Mouse (Mus musculus) heart, embryonic 16.5 days (tissue): ENCODE measurements around the gene Serpinb6c. TPM values are rescaled to one million over a fixed set of nuclear protein-coding genes. Genes with fewer than 3 reads are reported as not detected.
"Not testable (repeated sequence)": the region's sequence is repeated elsewhere in the genome, so short reads cannot be mapped to it uniquely, and the experiment has no call there.

ENCODE experiments used
- ATAC-seq: fragments of 200-750 bp; cut with Nextera tagmentation; replicated peaks from 2 replicates; pipeline ENCODE4 v1.8.0; 2017; ENCODE audit warnings: moderate number of reproducible peaks; ENCODE audit not compliant: insufficient read depth, low FRiP score; ENCODE audit errors: extremely low read depth
- H3K27ac ChIP-seq: fragments of 300-500 bp; sonication (generic); 2 replicates; pipeline ENCODE4 v1.5.1; 2014; ENCODE audit warnings: mild to moderate bottlenecking, low read length, control low read depth, moderate library complexity
- H3K27me3 ChIP-seq: fragments of 300-500 bp; sonication (generic); 2 replicates; pipeline ENCODE4 v1.6.1; 2014; ENCODE audit warnings: low read length, mixed read lengths; ENCODE audit not compliant: control insufficient read depth, insufficient read depth
- H3K36me3 ChIP-seq: fragments of 300-500 bp; sonication (generic); 2 replicates; pipeline ENCODE4 v1.6.1; 2014; ENCODE audit not compliant: control insufficient read depth, insufficient read depth
- H3K4me1 ChIP-seq: fragments of 300-500 bp; sonication (generic); 2 replicates; pipeline ENCODE4 v1.6.1; 2014; ENCODE audit warnings: low read length, mixed read lengths; ENCODE audit not compliant: control insufficient read depth, insufficient read depth
- H3K4me2 ChIP-seq: fragments of 300-500 bp; sonication (generic); 2 replicates; pipeline ENCODE4 v1.6.1; 2014; ENCODE audit warnings: low read depth, mild to moderate bottlenecking, control low read depth, low read length
- H3K4me3 ChIP-seq: fragments of 300-500 bp; sonication (generic); 2 replicates; pipeline ENCODE4 v1.5.1; 2014; ENCODE audit warnings: mild to moderate bottlenecking, control low read depth, low read length
- H3K9ac ChIP-seq: fragments of 300-500 bp; sonication (generic); 2 replicates; pipeline ENCODE4 v1.6.1; 2014; ENCODE audit warnings: low read length, control low read depth
- H3K9me3 ChIP-seq: fragments of 300-500 bp; sonication (generic); replicated peaks from 2 replicates; pipeline ENCODE4 v1.6.1; 2016; ENCODE audit warnings: low read length; ENCODE audit not compliant: control insufficient read depth
- WGBS: fragments of 180-500 bp; shearing (Covaris S2); extraction: QIAGEN DNeasy Blood & Tissue Kit; methylation state at CpG from one replicate; pipeline ENCODE4 v1.1.7; 2014; 5-methylcytosine and 5-hydroxymethylcytosine counted together
- polyA plus RNA-seq: library from polyadenylated mRNA; unstranded; fragments of >200 nt; fragmentation: Nextera tagmentation; extraction: Ambion mirVana; gene quantifications from 2 replicates; pipeline ENCODE4 v1.2.1, GENCODE M21; 2015

Serpinb6c gene
- polyA plus RNA-seq: 0.15 and 0.33 TPM in 2 replicates

DNA sequence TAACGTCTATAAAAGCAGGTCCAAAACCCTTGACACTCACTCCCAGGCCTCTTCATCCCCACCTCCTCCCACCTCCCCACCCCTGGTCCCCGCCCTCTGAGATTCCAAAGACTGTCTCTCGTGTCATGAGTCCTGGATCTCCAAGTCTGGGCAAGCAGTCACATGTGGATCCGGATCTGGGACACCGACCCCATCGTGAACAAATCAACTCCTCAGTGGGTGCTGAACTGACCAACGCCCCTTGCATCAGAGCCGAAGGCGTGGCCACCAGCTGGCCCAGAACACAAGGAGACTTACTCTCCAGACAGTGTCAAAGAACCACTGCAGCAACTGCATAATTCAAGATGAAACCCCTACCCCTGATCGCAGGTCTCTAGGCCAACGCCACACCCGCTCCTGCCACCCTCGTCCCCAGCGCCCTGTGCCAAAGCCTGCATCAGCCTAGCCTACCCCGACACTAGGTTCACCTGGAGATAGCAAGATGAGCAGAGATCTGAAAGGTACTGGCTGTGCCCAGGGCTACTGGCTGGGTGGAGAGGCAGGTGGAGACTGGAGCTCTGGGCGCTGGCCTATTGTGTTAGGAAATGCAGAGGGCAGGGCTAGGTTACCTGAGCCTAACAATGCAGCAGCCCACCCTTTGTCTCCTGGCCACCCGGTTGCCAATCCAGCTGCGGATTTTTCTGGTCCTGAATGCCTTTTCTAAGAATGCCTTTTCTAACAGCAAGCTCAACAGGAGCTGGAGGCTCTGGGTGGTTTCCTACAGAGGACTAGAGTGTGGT lies at the start of gene Serpinb6c:
Serpinb6c (minus strand) TSS at position 533 of the 779 bp plus-strand sequence.
- H3K4me2 ChIP-seq: no peak within 1 kb of the TSS
- H3K36me3 ChIP-seq: no peaks in the 10 kb centered on the region
- no peak within 1 kb of the TSS for H3K27ac ChIP-seq
- H3K9me3 ChIP-seq: no peaks in the 10 kb centered on the region
- H3K27me3 ChIP-seq: no peaks in the 10 kb centered on the region
- H3K4me1 ChIP-seq: no peaks in the 10 kb centered on the region
- no peak for ATAC-seq
- H3K9ac ChIP-seq: no peak within 1 kb of the TSS
- no peak within 1 kb of the TSS for H3K4me3 ChIP-seq
- 72% methylated on average over 18 of the region's 18 CpGs for WGBS

DNA sequence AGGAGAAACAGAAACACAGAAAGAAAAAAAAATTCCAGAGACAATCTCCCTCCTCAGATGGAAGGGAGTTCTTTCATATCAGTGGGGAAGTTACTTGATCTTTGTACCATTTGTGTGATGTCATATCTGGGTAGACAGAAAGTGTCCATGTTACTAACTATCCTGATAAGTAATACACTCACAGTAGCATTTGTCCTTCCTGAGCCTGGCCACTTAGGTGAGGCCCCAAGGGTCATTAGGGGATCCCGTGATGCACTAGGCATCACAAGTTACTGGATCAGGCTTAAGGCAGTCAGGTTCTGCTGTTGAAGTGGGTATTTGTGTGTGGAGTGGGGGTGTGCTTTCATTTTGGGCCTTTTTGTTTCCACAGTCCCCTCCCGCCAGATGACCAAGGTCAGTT lies 47.4 kb upstream of the Serpinb6c start:
- no peak overlapping the region for H3K4me2 ChIP-seq
- H3K4me3 ChIP-seq: no peak overlapping the region
- H3K27me3 ChIP-seq: no peaks in the 10 kb centered on the region
- H3K9ac ChIP-seq: no peak overlapping the region
- H3K36me3 ChIP-seq: no peaks in the 10 kb centered on the region
- WGBS: 89% methylated on average over 2 of the region's 2 CpGs
- no peaks in the 10 kb centered on the region for H3K4me1 ChIP-seq
- H3K27ac ChIP-seq: no peak overlapping the region
- no peaks in the 10 kb centered on the region for H3K9me3 ChIP-seq
- no peak for ATAC-seq

DNA sequence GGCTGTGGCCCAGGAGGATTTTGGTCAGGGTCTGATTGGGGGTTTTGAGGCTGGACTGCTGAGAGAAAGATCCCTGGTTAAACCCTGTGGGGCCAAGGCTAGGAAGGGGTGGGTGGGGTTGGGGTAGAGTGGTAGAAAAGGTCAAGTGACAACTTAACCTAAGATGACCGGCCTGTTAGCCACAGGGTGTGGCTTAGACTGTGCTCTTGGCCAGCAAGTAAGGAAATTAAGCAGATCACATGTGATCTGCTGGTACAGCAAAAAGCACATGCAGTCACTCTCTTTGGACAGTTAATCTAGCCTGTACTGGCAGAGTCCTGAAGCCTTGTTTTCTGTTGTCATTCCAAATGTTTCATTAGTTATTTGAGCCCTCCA lies 46.6 kb upstream of the Serpinb6c start:
- H3K9ac ChIP-seq: no peak overlapping the region
- ATAC-seq: no peak; the same call in 1 of the 2 replicates
- H3K9me3 ChIP-seq: no peaks in the 10 kb centered on the region
- H3K36me3 ChIP-seq: no peaks in the 10 kb centered on the region
- no peak overlapping the region for H3K4me2 ChIP-seq
- H3K4me3 ChIP-seq: no peak overlapping the region
- no peaks in the 10 kb centered on the region for H3K4me1 ChIP-seq
- no peak overlapping the region for H3K27ac ChIP-seq
- WGBS: 64% methylated on average over 1 of the region's 1 CpGs
- no peaks in the 10 kb centered on the region for H3K27me3 ChIP-seq

DNA sequence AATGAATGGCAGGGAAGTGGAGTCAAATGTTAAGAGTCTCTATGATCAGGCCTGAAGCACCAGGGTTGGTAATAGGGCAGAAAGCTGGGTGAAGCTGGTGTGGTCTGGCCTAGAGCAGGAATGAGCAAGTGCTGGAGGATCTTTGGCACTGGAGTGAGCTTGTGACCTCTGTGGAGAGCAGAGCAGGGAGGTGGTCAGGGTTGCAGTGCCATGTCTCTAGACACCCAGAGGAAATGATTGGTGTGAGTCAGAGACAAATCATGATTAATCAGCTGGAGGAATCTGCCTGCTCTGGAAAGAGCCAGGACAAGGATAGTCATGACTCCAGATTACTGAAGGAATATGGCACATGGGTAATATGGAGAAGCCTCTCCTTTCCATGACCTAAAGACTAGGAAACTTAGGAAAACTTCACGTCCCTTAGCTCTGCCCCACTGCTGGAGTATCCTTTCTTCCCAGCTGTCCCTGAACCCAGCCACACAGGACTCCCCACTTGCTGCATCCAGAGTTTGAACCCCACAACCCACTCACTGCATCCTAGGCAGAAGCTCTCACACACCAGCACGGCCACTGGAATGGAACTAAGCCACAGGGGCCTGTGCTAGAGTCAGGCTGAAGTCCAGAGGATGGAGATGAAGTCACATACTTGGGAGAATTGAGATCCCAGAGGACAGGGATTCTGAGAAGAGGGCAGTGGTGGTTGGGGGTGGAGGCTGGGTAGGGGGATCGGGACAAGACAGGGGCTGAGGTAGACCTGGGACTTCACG lies 46.0 kb upstream of the Serpinb6c start:
- Histone ChIP-seq H3K9me3 (no peaks in the 10 kb centered on the region), H3K9ac (no peak overlapping the region), H3K27me3 (no peaks in the 10 kb centered on the region), H3K4me1 (no peaks in the 10 kb centered on the region), H3K4me2 (no peak overlapping the region), H3K4me3 (no peak overlapping the region), H3K36me3 (no peaks in the 10 kb centered on the region), H3K27ac (no peak overlapping the region)
- ATAC-seq: no peak
- WGBS: 74% methylated on average over 4 of the region's 4 CpGs

DNA sequence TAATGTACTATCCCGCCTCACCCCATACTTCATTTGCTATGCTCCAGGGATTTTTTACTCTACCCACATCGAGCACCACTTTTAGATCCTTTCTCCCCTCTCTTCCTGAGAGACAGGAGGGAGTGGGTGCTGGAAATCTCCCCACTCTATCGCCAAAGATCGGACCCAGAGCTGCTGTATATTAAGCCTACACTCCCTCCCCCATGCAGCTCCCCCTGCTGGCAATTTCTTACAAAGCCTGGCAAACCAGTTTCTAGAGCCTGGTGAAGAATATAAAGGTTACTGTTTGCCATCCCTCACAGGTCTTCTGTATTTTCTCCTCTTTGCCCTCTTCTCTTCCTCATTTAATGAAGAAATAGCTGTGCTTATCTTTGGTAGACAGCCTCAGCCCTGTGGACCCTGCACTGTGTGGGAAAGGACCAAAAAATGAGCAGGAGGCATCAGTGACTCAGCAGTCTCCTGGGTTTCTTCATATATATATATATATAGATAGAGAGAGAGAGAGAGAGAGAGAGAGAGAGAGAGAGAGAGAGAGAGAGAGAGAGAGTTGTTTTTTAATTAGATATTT lies 36.8 kb upstream of the Serpinb6c start:
- Histone ChIP-seq H3K36me3 (no peaks in the 10 kb centered on the region), H3K4me2 (no peak overlapping the region), H3K9ac (no peak overlapping the region), H3K4me3 (no peak overlapping the region), H3K27me3 (no peaks in the 10 kb centered on the region), H3K4me1 (no peaks in the 10 kb centered on the region), H3K27ac (no peak overlapping the region), H3K9me3 (no peaks in the 10 kb centered on the region)
- ATAC-seq: no peak
- WGBS: 38% methylated on average over 4 of the region's 4 CpGs

DNA sequence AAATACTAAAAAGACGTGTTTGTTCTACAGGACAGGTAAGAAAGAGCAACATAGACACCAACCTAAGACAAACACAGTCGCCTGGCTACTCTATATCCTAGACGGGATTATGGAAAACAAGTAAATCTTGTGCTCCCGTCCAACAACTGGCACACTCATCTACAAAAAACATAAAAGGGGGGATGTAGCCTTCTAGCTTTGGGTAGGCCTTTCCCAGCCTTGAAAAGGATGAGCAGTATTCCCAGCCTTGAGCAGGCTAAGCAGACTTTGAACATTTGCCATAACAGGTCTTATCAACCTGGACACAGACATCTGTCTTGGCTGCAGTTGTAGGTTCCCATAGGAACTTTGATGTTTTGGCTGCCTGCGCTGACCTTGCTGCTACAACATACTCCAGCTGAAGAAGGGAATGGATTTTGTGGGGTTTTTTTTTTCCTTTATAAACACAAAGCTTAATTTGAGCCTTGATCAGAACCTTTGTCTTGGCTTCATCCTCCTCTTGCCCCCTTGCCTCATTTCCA lies 35.8 kb upstream of the Serpinb6c start:
- Histone ChIP-seq H3K4me1 (peaks cover 5% of the 10 kb centered on the region), H3K36me3 (no peaks in the 10 kb centered on the region), H3K9me3 (no peaks in the 10 kb centered on the region), H3K9ac (no peak overlapping the region), H3K4me2 (no peak overlapping the region), H3K27ac (no peak overlapping the region), H3K27me3 (no peaks in the 10 kb centered on the region), H3K4me3 (no peak overlapping the region)
- 83% methylated on average over 5 of the region's 5 CpGs for WGBS
- ATAC-seq: no peak

DNA sequence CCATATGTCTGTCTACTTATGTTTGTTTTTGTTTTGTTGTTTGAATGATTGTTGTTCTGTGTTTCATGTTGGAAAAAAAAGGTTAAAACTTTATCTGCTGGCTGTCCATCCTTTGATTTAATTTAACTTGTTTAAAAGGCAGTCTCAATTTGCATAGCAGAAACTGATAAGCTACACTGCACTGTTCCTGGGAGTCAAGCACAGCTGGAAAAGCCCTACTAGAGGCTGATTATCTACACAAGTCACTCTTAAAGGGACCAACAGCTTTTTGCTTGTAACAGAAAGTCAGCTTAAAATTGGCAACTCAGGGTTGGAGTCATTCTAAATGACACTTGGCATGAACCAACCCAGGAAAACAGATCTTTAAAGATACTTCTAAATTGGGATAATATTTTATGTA lies 32.1 kb upstream of the Serpinb6c start:
- not testable (repeated sequence) for H3K9ac ChIP-seq, H3K9me3 ChIP-seq, H3K4me3 ChIP-seq, H3K27me3 ChIP-seq, ATAC-seq, H3K36me3 ChIP-seq
- Histone ChIP-seq H3K27ac (peak overlapping the region; percentile 56; the same call in 1 of the 2 replicates), H3K4me2 (peak overlapping the region; percentile 7; the same call in 1 of the 2 replicates), H3K4me1 (peaks cover 13% of the 10 kb centered on the region)

DNA sequence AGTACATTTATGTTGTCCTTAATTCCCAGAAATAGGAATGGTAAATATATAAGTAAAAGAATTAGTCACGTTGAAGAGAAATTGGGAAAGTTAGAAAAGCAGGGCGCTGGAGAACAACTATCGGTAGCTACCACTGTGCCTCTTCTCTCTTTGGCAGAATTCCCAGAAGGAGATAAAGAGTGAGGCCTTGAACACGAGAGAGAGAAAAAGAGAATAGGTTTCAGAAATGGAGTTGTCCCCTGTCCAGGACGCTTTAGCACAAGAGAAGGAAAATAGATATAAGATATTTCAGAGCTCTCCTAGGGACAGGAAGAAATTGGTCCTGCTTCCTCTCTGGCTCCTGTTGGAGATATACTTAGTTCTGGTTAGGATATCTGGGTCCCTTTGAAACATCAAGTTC lies 31.6 kb upstream of the Serpinb6c start:
- Histone ChIP-seq H3K4me1 (peaks cover 13% of the 10 kb centered on the region), H3K36me3 (no peaks in the 10 kb centered on the region), H3K27me3 (no peaks in the 10 kb centered on the region), H3K4me2 (peak overlapping the region; percentile 7; the same call in 1 of the 2 replicates), H3K4me3 (no peak overlapping the region), H3K9me3 (no peaks in the 10 kb centered on the region), H3K9ac (no peak overlapping the region), H3K27ac (peak overlapping the region; percentile 56; the same call in 1 of the 2 replicates)
- 20% methylated on average over 5 of the region's 5 CpGs for WGBS
- no peak for ATAC-seq
